13 mouse cellular contexts compared by ENCODE assay signal in the genomic region with DNA sequence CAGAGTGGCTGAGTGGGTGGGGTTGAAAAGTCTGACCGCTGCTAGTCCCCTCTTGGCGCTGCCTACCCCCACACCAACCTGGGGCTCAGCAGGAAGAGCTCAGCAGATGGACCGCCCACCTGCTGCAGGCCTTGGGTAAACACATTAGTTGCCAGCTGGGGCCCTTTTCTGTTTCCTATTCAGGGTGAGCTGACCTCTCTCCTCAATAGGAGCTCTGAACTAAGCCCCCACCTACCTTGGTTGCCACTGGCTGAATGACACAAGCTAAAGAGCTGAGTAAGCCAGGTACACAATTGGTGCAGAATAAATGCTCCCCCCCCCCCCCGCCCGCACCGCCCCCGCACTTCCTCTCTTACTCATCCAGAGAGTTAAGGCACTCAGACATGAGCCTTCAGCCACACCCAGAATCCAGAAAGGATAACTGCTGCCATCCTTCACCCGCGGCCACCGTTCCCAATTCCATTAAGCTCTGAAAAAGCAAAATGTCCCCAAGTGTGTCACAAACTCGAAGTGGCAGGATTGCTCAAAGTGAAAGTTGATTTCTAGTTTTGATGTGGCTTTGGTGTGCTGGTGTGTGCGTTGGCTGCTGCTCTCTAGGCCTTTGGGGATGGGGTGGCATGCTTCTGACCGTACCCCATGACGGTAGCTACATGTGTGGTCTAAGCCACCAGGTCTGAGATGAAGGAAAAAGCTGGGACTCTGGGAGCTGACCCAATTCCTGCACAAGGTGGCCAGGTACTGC. TPM values are rescaled to one million over a fixed set of nuclear protein-coding genes. Genes with fewer than 3 reads are reported as not detected.
DNase-seq lines count a peak whose midpoint lies in the region; ATAC-seq lines count a peak whose summit lies in the region.
"Had no signal": no experiment of that assay in that cellular context is flagged by ENCODE, and none has a peak within 500 bp of the region (broad histone marks: within the 10 kb centered on the region; RNA-seq: fewer than 3 reads in every experiment).

No protein-coding gene starts in this region.

- peaks cover 14% of the 10 kb centered on the region for H3K4me1 ChIP-seq in forebrain, embryonic 15.5 days
- peaks cover 9% of the 10 kb centered on the region for H3K4me1 ChIP-seq in stomach, embryonic 16.5 days (ENCODE audit: control insufficient read depth, insufficient read depth, low read length)

- no peak overlapping the region for H3K4me3 ChIP-seq in forebrain, embryonic 15.5 days
- H3K4me3 ChIP-seq in stomach, embryonic 16.5 days (replicated peaks; ENCODE audit: low read length), result no peak overlapping the region
- H3K4me3 ChIP-seq: erythroblast, embryonic 14.5 days had no signal

- DNase-seq in embryo, embryonic 10.5 days (ENCODE audit: low spot score), result peak; percentile 62
- no peak for DNase-seq in embryo, embryonic 10 days (ENCODE audit: low spot score)
- DNase-seq in retina, postnatal 1 day, result peak; percentile 68
- DNase-seq in retina, embryonic 14.5 days (ENCODE audit: low spot score), result no peak
- no peak for DNase-seq in kidney, adult 18-20 months
- DNase-seq in left cerebral cortex, postnatal 25 days (ENCODE audit: low spot score in 2 of 2), result no peak

- no peaks in the 10 kb centered on the region for H3K36me3 ChIP-seq in forebrain, embryonic 15.5 days
- no peaks in the 10 kb centered on the region for H3K36me3 ChIP-seq in stomach, embryonic 16.5 days (ENCODE audit: control insufficient read depth, insufficient read depth, low read length)

- no peaks in the 10 kb centered on the region for H3K27me3 ChIP-seq in forebrain, embryonic 15.5 days
- H3K27me3 ChIP-seq in stomach, embryonic 16.5 days (ENCODE audit: control insufficient read depth, insufficient read depth, low read length), result no peaks in the 10 kb centered on the region

- H3K4me2 ChIP-seq in forebrain, embryonic 15.5 days (replicated peaks), result no peak overlapping the region
- H3K4me2 ChIP-seq in stomach, embryonic 16.5 days (ENCODE audit: low read depth, low read length), result no peak overlapping the region

- H3K9me3 ChIP-seq in forebrain, embryonic 15.5 days, result no peaks in the 10 kb centered on the region
- no peaks in the 10 kb centered on the region for H3K9me3 ChIP-seq in stomach, embryonic 16.5 days (replicated peaks; ENCODE audit: control insufficient read depth, low read length)

- intact Hi-C loops in left cerebral cortex, postnatal 25 days (cut with DNase I), result no loop called here

- H3K9ac ChIP-seq in forebrain, embryonic 15.5 days (replicated peaks), result no peak overlapping the region
- H3K9ac ChIP-seq in stomach, embryonic 16.5 days (ENCODE audit: low read length), result no peak overlapping the region

- ATAC-seq in forebrain, embryonic 15.5 days (replicated peaks), result no peak
- ATAC-seq in stomach, embryonic 16.5 days (ENCODE audit: insufficient read depth, low FRiP score), result peak; percentile 68; the same call in 1 of the 2 replicates

- WGBS in forebrain, embryonic 15.5 days, result 23% methylated on average over 14 of the region's 14 CpGs
- 25% methylated on average over 14 of the region's 14 CpGs for WGBS in stomach, embryonic 16.5 days

- H3K27ac ChIP-seq in forebrain, embryonic 15.5 days (replicated peaks), result peak overlapping the region; percentile 3
- no peak overlapping the region for H3K27ac ChIP-seq in stomach, embryonic 16.5 days (ENCODE audit: low read length)

RNA-seq across cellular contexts. Expression of a gene that starts 9.1 kb away (rescaled TPM):
- polyA plus RNA-seq in forebrain, embryonic 15.5 days (2015; fragmentation: Nextera tagmentation; extraction: Ambion mirVana), result not detected in 2 replicates
- polyA plus RNA-seq in stomach, embryonic 16.5 days (2015; fragmentation: Nextera tagmentation; extraction: Ambion mirVana), result 0.36 and 0.41 TPM in 2 replicates
- not detected for total RNA-seq in left cerebral cortex, postnatal 25 days (2021)
- total RNA-seq: adrenal gland, adult 18-20 months had no signal
- polyA plus RNA-seq: C2C12; erythroblast, embryonic 14.5 days; heart, embryonic 16.5 days; testis, adult 2 months had no signal

RNA-seq across cellular contexts. Expression of a gene that starts 12.1 kb away (rescaled TPM):
- polyA plus RNA-seq in forebrain, embryonic 15.5 days (2015; fragmentation: Nextera tagmentation; extraction: Ambion mirVana), result 26.4 and 29.7 TPM in 2 replicates
- 0.65 and 1.3 TPM in 2 replicates for polyA plus RNA-seq in stomach, embryonic 16.5 days (2015; fragmentation: Nextera tagmentation; extraction: Ambion mirVana)
- 10 to 100 TPM; 35.6 to 39.8 TPM for total RNA-seq in left cerebral cortex, postnatal 25 days (2021)
- total RNA-seq: adrenal gland, adult 18-20 months had no signal
- polyA plus RNA-seq: erythroblast, embryonic 14.5 days; heart, embryonic 16.5 days had no signal

RNA-seq across cellular contexts. Expression of a gene that starts 42.7 kb away (rescaled TPM):
- polyA plus RNA-seq in forebrain, embryonic 15.5 days (2015; fragmentation: Nextera tagmentation; extraction: Ambion mirVana), result 0.52 and 0.83 TPM in 2 replicates
- 0.53 and 0.75 TPM in 2 replicates for polyA plus RNA-seq in stomach, embryonic 16.5 days (2015; fragmentation: Nextera tagmentation; extraction: Ambion mirVana)
- 1 to 10 TPM; 4.8 to 5.3 TPM for total RNA-seq in left cerebral cortex, postnatal 25 days (2021)
- polyA plus RNA-seq: erythroblast, embryonic 14.5 days had no signal

RNA-seq across cellular contexts. Expression of a gene that starts 43.1 kb away (rescaled TPM):
- polyA plus RNA-seq in forebrain, embryonic 15.5 days (2015; fragmentation: Nextera tagmentation; extraction: Ambion mirVana), result 6.0 and 6.2 TPM in 2 replicates
- 23.0 and 23.7 TPM in 2 replicates for polyA plus RNA-seq in stomach, embryonic 16.5 days (2015; fragmentation: Nextera tagmentation; extraction: Ambion mirVana)
- total RNA-seq in left cerebral cortex, postnatal 25 days (2021), result 1 to 10 TPM; 4.2 to 6.4 TPM

Comparison
In these comparisons a context has a peak if more than half of its experiments do, and no peak if none do; other contexts are left out.
1. DNase-seq: peak in embryo, embryonic 10.5 days (single experiment) and retina, postnatal 1 day (single experiment); none in embryo, embryonic 10 days (single experiment), retina, embryonic 14.5 days (single experiment), kidney, adult 18-20 months (single experiment) and left cerebral cortex, postnatal 25 days (0 of 2).
2. RNA of a gene that starts 12.1 kb away (polyA plus RNA-seq): 26.4 to 29.7 TPM in forebrain, embryonic 15.5 days; 0.65 to 1.3 TPM in stomach, embryonic 16.5 days; every median in the first group is over 10 times any median in the second.